Mouse (Mus musculus) liver, embryonic 16.5 days (tissue): ENCODE data around the gene Fars2. TPM values are rescaled to one million over a fixed set of nuclear protein-coding genes. Genes with fewer than 3 reads are reported as not detected.

ENCODE experiments used
- ATAC-seq: fragments of 200-750 bp; cut with Nextera tagmentation; 2 replicates; pipeline ENCODE4 v1.8.0; 2017; ENCODE audit warnings: low read depth, mild to moderate bottlenecking, moderate number of reproducible peaks, moderate library complexity
- H3K27ac ChIP-seq: fragments of 300-500 bp; sonication (generic); 2 replicates; pipeline ENCODE4 v1.5.1; 2014; ENCODE audit warnings: mild to moderate bottlenecking, low read length
- H3K27me3 ChIP-seq: fragments of 300-500 bp; sonication (generic); 2 replicates; pipeline ENCODE4 v1.6.1; 2014; ENCODE audit warnings: low read depth, low read length, mixed read lengths; ENCODE audit not compliant: control insufficient read depth, insufficient read depth
- H3K36me3 ChIP-seq: fragments of 300-500 bp; sonication (generic); 2 replicates; pipeline ENCODE4 v1.6.1; 2014; ENCODE audit warnings: mild to moderate bottlenecking; ENCODE audit not compliant: control insufficient read depth, insufficient read depth
- H3K4me1 ChIP-seq: fragments of 300-500 bp; sonication (generic); 2 replicates; pipeline ENCODE4 v1.6.1; 2014; ENCODE audit warnings: low read depth, low read length, mixed read lengths; ENCODE audit not compliant: control insufficient read depth
- H3K4me2 ChIP-seq: fragments of 300-500 bp; sonication (generic); 2 replicates; pipeline ENCODE4 v1.6.1; 2014; ENCODE audit warnings: low read depth, low read length, mixed read lengths
- H3K4me3 ChIP-seq: fragments of 300-500 bp; sonication (generic); 2 replicates; pipeline ENCODE4 v1.5.1; 2014; ENCODE audit warnings: low read depth, mild to moderate bottlenecking, low read length
- H3K9ac ChIP-seq: fragments of 300-500 bp; sonication (generic); 2 replicates; pipeline ENCODE4 v1.6.1; 2014; ENCODE audit warnings: low read depth, low read length
- H3K9me3 ChIP-seq: fragments of 300-500 bp; sonication (generic); replicated peaks from 2 replicates; pipeline ENCODE4 v1.6.1; 2016; ENCODE audit warnings: low read length; ENCODE audit not compliant: control insufficient read depth
- WGBS: fragments of 180-500 bp; shearing (Covaris S2); extraction: QIAGEN DNeasy Blood & Tissue Kit; methylation state at CpG from one replicate; pipeline ENCODE4 v1.1.7; 2014; ENCODE audit not compliant: insufficient replicate concordance; 5-methylcytosine and 5-hydroxymethylcytosine counted together
- polyA plus RNA-seq: library from polyadenylated mRNA; unstranded; fragments of >200 nt; fragmentation: Nextera tagmentation; extraction: Ambion mirVana; gene quantifications from 2 replicates; pipeline ENCODE4 v1.2.1, GENCODE M21; 2015

Fars2 gene
- polyA plus RNA-seq, 1 experiment from 2014 or later, result 26.0 TPM

DNA sequence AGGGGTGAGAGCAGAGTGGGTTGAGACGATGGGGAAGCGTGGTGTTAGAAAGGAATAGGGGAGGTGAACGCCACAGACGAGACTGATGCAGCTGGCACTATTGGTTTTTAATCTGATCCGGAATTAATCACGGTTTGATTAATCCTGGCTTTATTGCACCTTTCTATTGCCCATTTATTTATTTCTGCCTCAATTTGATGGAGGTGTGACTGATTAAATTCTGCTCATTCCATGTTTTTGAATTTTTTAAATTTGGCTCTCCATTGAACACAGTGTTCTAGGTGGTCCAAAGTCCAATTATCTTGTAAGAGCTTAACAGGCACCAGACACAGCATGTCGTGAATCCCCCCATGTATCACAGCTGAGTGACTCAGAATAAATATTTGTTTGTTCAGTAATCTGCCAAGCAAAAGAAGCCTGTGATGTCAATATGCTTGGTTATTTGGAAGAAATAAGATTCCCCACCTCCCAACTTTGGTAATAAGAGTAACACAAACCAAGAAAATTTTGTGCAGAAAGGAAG is 166.4 kb downstream of the Fars2 start:
- H3K4me3 ChIP-seq, result no peak overlapping the region
- no peaks in the 10 kb centered on the region for H3K4me1 ChIP-seq
- H3K4me2 ChIP-seq, result no peak overlapping the region
- no peaks in the 10 kb centered on the region for H3K27me3 ChIP-seq
- no peak overlapping the region for H3K9ac ChIP-seq
- 81% methylated on average over 7 of the region's 7 CpGs for WGBS
- no peaks in the 10 kb centered on the region for H3K36me3 ChIP-seq
- no peak overlapping the region for H3K27ac ChIP-seq
- no peak for ATAC-seq
- no peaks in the 10 kb centered on the region for H3K9me3 ChIP-seq

DNA sequence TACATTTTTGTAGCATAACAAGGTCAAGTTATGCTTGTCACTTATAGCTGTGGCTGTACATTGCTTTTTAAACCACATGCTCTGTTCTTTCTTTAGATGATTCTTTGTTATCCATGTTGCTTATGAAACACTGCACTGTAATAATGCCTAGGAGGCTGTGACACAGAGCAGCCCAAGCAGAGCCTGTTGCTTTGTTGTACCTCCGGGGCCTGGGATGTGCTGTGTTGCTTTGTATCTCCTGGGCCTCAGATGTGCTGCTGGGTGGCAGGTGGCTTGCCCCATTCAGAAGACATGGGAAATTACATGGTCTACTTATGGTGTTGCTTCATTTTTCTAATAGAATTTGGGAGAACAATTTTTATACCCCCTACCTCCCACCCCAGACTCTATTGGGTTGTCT is 166.9 kb downstream of the Fars2 start:
- no peaks in the 10 kb centered on the region for H3K4me1 ChIP-seq

GRCm38 (mm10) chr13:36285235-36285634 is 168.0 kb downstream of the Fars2 start:
- H3K4me1 ChIP-seq, result no peaks in the 10 kb centered on the region
- H3K36me3 ChIP-seq, result no peaks in the 10 kb centered on the region
- no peak overlapping the region for H3K27ac ChIP-seq
- no peak overlapping the region for H3K9ac ChIP-seq
- no peaks in the 10 kb centered on the region for H3K9me3 ChIP-seq
- H3K4me3 ChIP-seq, result no peak overlapping the region
- ATAC-seq, result no peak
- no peak overlapping the region for H3K4me2 ChIP-seq
- WGBS, result 60% methylated on average over 2 of the region's 2 CpGs
- H3K27me3 ChIP-seq, result no peaks in the 10 kb centered on the region

More for the DNA sequence above, 166.9 kb downstream of the Fars2 start:
- Histone ChIP-seq H3K36me3 (no peaks in the 10 kb centered on the region), H3K27ac (no peak overlapping the region), H3K4me2 (no peak overlapping the region), H3K9ac (no peak overlapping the region), H3K27me3 (no peaks in the 10 kb centered on the region), H3K4me3 (no peak overlapping the region), H3K9me3 (no peaks in the 10 kb centered on the region)
- 71% methylated on average over 1 of the region's 1 CpGs for WGBS
- ATAC-seq, result no peak

DNA sequence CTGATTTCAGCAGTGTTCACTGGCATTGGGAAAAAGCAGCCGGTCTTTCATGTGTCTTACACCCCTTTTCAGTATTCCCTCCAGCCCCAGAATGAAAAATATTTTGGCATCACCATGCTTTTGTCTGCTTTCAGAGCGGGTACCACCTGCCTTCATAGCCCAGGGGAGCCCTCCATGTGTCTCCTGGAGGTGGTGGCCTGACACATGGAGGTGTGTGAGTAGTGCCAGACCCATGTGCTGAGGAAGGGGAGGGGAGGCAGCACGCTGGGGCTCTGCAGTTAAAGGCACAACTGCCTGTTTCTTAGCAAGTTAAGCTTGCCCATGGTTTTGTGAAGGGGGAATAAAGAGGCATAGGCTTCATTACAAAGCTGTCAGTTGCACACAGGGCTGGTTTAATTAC is 176.3 kb downstream of the Fars2 start:
- no peaks in the 10 kb centered on the region for H3K4me1 ChIP-seq
- H3K4me2 ChIP-seq, result no peak overlapping the region
- H3K9me3 ChIP-seq, result no peaks in the 10 kb centered on the region
- H3K9ac ChIP-seq, result no peak overlapping the region
- ATAC-seq, result no peak
- no peak overlapping the region for H3K27ac ChIP-seq
- H3K36me3 ChIP-seq, result no peaks in the 10 kb centered on the region
- WGBS, result 72% methylated on average over 3 of the region's 3 CpGs
- H3K4me3 ChIP-seq, result no peak overlapping the region
- H3K27me3 ChIP-seq, result no peaks in the 10 kb centered on the region

- Histone ChIP-seq H3K4me2 (no peak overlapping the region), H3K27me3 (no peaks in the 10 kb centered on the region), H3K9ac (no peak overlapping the region), H3K4me3 (no peak overlapping the region), H3K36me3 (no peaks in the 10 kb centered on the region), H3K27ac (no peak overlapping the region), H3K9me3 (no peaks in the 10 kb centered on the region), H3K4me1 (no peaks in the 10 kb centered on the region)
- WGBS, result 80% methylated on average over 5 of the region's 5 CpGs
- ATAC-seq, result no peak
These were observed 177.3 kb downstream of the Fars2 start for GRCm38 (mm10) chr13:36294503-36294902.

GRCm38 (mm10) chr13:36295848-36296247 is 178.6 kb downstream of the Fars2 start:
- H3K4me1 ChIP-seq, result no peaks in the 10 kb centered on the region
- no peaks in the 10 kb centered on the region for H3K9me3 ChIP-seq
- WGBS, result 76% methylated on average over 6 of the region's 6 CpGs
- no peak overlapping the region for H3K4me3 ChIP-seq
- H3K4me2 ChIP-seq, result no peak overlapping the region
- H3K27ac ChIP-seq, result no peak overlapping the region
- ATAC-seq, result no peak
- no peaks in the 10 kb centered on the region for H3K27me3 ChIP-seq
- H3K36me3 ChIP-seq, result no peaks in the 10 kb centered on the region
- no peak overlapping the region for H3K9ac ChIP-seq

- no peak overlapping the region for H3K4me3 ChIP-seq
- no peaks in the 10 kb centered on the region for H3K27me3 ChIP-seq
- no peaks in the 10 kb centered on the region for H3K4me1 ChIP-seq
- no peaks in the 10 kb centered on the region for H3K36me3 ChIP-seq
- no peak overlapping the region for H3K4me2 ChIP-seq
- WGBS, result 63% methylated on average over 4 of the region's 4 CpGs
- H3K27ac ChIP-seq, result no peak overlapping the region
- no peak for ATAC-seq
- H3K9me3 ChIP-seq, result no peaks in the 10 kb centered on the region
- H3K9ac ChIP-seq, result no peak overlapping the region
These were observed 179.4 kb downstream of the Fars2 start for GRCm38 (mm10) chr13:36296574-36296973.

DNA sequence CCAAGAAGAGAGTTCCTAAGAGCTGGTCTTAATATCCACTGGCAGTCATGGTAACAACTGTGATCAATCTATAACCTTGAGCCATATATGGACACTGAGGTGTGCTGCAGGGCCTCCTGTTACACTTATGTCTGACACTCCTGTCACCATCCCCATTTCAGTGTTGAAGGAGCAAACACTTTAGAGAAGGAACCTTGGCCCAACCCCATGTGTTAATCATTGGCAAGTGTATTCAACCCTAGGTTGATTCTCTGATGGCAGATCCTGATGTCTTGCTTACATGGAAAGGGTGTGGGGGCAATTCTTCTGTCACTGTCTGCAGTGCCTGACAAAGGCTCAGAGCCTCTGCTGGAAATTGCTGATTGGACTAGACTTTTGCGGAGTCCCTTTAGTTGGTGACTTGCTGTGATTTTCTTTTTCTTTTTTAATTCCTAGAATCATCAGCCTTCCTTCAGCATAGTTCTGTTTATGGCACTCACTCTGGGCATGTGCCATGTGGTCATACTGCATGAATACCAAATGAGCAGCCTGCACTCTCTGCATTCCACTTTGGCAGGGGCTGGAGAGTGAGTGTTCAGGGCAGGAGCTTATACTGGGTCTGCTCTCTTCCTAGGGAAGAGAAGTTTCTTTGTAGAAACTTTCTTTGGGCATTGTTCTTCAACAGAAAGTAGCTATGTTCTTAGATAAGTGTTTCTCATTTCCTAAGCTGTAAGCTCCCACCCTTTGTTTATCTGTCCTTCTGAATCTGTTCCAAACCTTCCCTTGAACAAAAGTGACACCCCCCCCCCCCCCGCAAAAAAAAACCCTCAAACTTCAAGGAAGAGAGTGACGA is 181.0 kb downstream of the Fars2 start:
- no peaks in the 10 kb centered on the region for H3K9me3 ChIP-seq
- 62% methylated on average over 3 of the region's 3 CpGs for WGBS
- H3K4me2 ChIP-seq, result no peak overlapping the region
- no peaks in the 10 kb centered on the region for H3K27me3 ChIP-seq
- H3K4me1 ChIP-seq, result no peaks in the 10 kb centered on the region
- ATAC-seq, result no peak
- no peak overlapping the region for H3K27ac ChIP-seq
- no peak overlapping the region for H3K4me3 ChIP-seq
- no peaks in the 10 kb centered on the region for H3K36me3 ChIP-seq
- H3K9ac ChIP-seq, result no peak overlapping the region

GRCm38 (mm10) chr13:36298782-36299031 is 181.5 kb downstream of the Fars2 start:
- no peak overlapping the region for H3K27ac ChIP-seq
- no peak overlapping the region for H3K4me2 ChIP-seq
- no peaks in the 10 kb centered on the region for H3K9me3 ChIP-seq
- H3K27me3 ChIP-seq, result no peaks in the 10 kb centered on the region
- H3K4me1 ChIP-seq, result no peaks in the 10 kb centered on the region
- H3K36me3 ChIP-seq, result no peaks in the 10 kb centered on the region
- no peak overlapping the region for H3K9ac ChIP-seq
- no peak for ATAC-seq
- H3K4me3 ChIP-seq, result no peak overlapping the region
